Mouse (Mus musculus): ENCODE data around the gene Pigh.

DNA sequence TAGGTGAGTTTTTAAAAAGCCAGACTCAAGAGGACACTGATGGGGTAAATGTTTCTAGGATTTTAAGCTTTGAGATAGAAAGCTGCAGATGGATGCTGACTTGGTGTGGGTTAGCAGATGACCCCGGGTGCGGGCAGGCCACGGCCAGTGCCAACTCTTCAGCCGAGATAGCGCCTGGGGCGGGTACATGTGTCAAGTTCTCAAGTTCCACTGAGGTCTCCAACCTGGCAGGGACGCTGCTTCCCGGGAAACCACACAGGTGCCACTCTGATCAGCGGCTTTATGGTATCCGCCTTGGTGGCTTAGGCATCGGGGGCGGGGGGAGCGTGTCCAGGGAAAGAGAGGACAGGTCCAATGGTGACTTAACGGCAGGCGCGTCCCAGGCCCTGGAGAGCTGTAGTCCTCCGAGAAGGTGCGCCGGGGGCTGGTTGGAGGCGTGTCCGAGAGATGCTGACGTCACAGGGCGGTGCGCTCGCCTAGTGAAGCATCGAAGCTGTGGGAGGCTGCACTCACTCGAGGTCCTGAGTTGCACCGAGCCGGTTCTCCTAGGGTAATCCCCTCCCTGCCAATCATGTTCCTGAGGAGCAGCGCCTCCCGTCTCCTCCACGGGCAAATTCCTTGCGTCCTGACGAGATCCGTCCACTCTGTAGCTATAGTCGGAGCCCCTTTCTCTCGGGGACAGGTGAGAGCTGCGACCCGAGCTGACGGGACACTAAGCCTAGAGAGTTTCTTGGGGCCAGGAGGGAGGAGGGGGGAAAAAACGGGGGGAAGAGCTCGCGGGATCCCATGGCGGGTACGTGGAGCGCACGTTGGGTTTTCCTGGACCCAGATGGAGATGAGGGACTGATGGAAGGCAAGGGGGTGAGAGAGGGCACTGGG is 41.1 kb upstream of the Pigh start, which contains the start of gene Arg2:
- TF ChIP-seq CTCF (IDR thresholded peaks at IDR 0.05; ENCODE audit: low read depth), result no peak
- no peak for TF ChIP-seq EP300 (IDR thresholded peaks at IDR 0.05; ENCODE audit: low read depth)
